Mouse (Mus musculus) left cerebral cortex, postnatal 10 days (tissue): Measurements from ENCODE around the gene Hs3st5. TPM values are rescaled to one million over a fixed set of nuclear protein-coding genes. Genes with fewer than 3 reads are reported as not detected.
"Not testable (repeated sequence)": the region's sequence is repeated elsewhere in the genome, so short reads cannot be mapped to it uniquely, and the experiment has no call there.

Source experiments
- DNase-seq, 2 experiments: peaks; one replicate each; pipeline ENCODE4 v3.0.0; 2021 to 2022; ENCODE audit warnings: low spot score in 2 of 2, mixed read lengths in 1 of 2; ENCODE audit errors: extremely low spot score in 1 of 2
- intact Hi-C: fragments of 180-260 bp; cut with DNase I; formaldehyde crosslinking; loops from one replicate; pipeline ENCODE4 v1.15.1; 2025
- total RNA-seq, 2 experiments: library from RNA; stranded (reverse); gene quantifications; 2 replicates each; pipeline ENCODE4 v1.2.3; 2021

Hs3st5 gene
- 10 to 100 TPM; 16.0 to 17.1 TPM for total RNA-seq

GRCm38 (mm10) chr10:36506727-36507555 lies at the start of gene Hs3st5:
Hs3st5 (plus strand) TSS chr10:36506814.
- intact Hi-C loops, result no loop called here
- DNase-seq, result peak; percentile 60 to 84

GRCm38 (mm10) chr10:36468664-36469063 lies 38.0 kb upstream of the Hs3st5 start:
- no peak for DNase-seq
- intact Hi-C loops, result no loop called here

- no peak for DNase-seq
Observed at GRCm38 (mm10) chr10:36471135-36471534, 35.5 kb upstream of the Hs3st5 start.

GRCm38 (mm10) chr10:36474834-36475233 lies 31.8 kb upstream of the Hs3st5 start:
- DNase-seq, result no peak
- intact Hi-C loops, result no loop called here

More at GRCm38 (mm10) chr10:36471135-36471534, 35.5 kb upstream of the Hs3st5 start:
- intact Hi-C loops, result no loop called here

- no peak for DNase-seq
- intact Hi-C loops, result no loop called here
Observed at GRCm38 (mm10) chr10:36477543-36477942, 29.1 kb upstream of the Hs3st5 start.

- no peak for DNase-seq
- intact Hi-C loops, result no loop called here
Observed at GRCm38 (mm10) chr10:36483362-36483761, 23.3 kb upstream of the Hs3st5 start.

GRCm38 (mm10) chr10:36484011-36484410 lies 22.6 kb upstream of the Hs3st5 start:
- no peak for DNase-seq
- intact Hi-C loops, result no loop called here

GRCm38 (mm10) chr10:36484728-36485300 lies 21.8 kb upstream of the Hs3st5 start:
- no peak for DNase-seq
- intact Hi-C loops, result no loop called here

GRCm38 (mm10) chr10:36493566-36493965 lies 13.0 kb upstream of the Hs3st5 start:
- intact Hi-C loops, result no loop called here
- no peak for DNase-seq

- intact Hi-C loops, result no loop called here
- DNase-seq, result no peak
Observed at GRCm38 (mm10) chr10:36499713-36500112, 6.9 kb upstream of the Hs3st5 start.

- intact Hi-C loops, result no loop called here
- DNase-seq, result peak in 1 of 2 experiments; percentile 34
Observed at GRCm38 (mm10) chr10:36506033-36506726, 434 bp upstream of the Hs3st5 start.

- intact Hi-C loops, result no loop called here
Observed at GRCm38 (mm10) chr10:36507556-36507870, 899 bp downstream of the Hs3st5 start.

GRCm38 (mm10) chr10:36507991-36508546 lies 1.5 kb downstream of the Hs3st5 start:
- no peak for DNase-seq
- intact Hi-C loops, result no loop called here

More at GRCm38 (mm10) chr10:36507556-36507870, 899 bp downstream of the Hs3st5 start:
- DNase-seq, result no peak

- intact Hi-C loops, result no loop called here
- no peak for DNase-seq
Observed at GRCm38 (mm10) chr10:36509477-36509876, 2.9 kb downstream of the Hs3st5 start.

- intact Hi-C loops, result no loop called here
- DNase-seq, result no peak
Observed at GRCm38 (mm10) chr10:36523881-36524280, 17.3 kb downstream of the Hs3st5 start.

- intact Hi-C loops, result no loop called here
- no peak for DNase-seq
Observed at GRCm38 (mm10) chr10:36533633-36534335, 27.2 kb downstream of the Hs3st5 start.

- intact Hi-C loops, result no loop called here
- DNase-seq, result no peak
Observed at GRCm38 (mm10) chr10:36546622-36547021, 40.0 kb downstream of the Hs3st5 start.

GRCm38 (mm10) chr10:36547713-36548112 lies 41.1 kb downstream of the Hs3st5 start:
- DNase-seq, intact Hi-C loops: not testable (repeated sequence)

- intact Hi-C loops, result no loop called here
- no peak for DNase-seq
Observed at GRCm38 (mm10) chr10:36554057-36554456, 47.4 kb downstream of the Hs3st5 start.
